Mouse (Mus musculus) heart, embryonic 11.5 days (tissue): ENCODE data around the gene Tomm40l. TPM values are rescaled to one million over a fixed set of nuclear protein-coding genes. Genes with fewer than 3 reads are reported as not detected.

Experiments
- ATAC-seq: fragments of 200-750 bp; cut with Nextera tagmentation; replicated peaks from 2 replicates; pipeline ENCODE4 v1.8.0; 2017; ENCODE audit warnings: moderate library complexity; ENCODE audit not compliant: insufficient number of reproducible peaks, low FRiP score, low TSS enrichment
- H3K27ac ChIP-seq: fragments of 300-500 bp; sonication (generic); 2 replicates; pipeline ENCODE4 v1.5.1; 2014; ENCODE audit warnings: mild to moderate bottlenecking, low read depth, low read length
- H3K27me3 ChIP-seq: fragments of 300-500 bp; sonication (generic); 2 replicates; pipeline ENCODE4 v1.6.1; 2014; ENCODE audit warnings: mild to moderate bottlenecking, low read length, mixed read lengths; ENCODE audit not compliant: control insufficient read depth, insufficient read depth
- H3K36me3 ChIP-seq: fragments of 300-500 bp; sonication (generic); 2 replicates; pipeline ENCODE4 v1.6.1; 2014; ENCODE audit warnings: mild to moderate bottlenecking, low read length, moderate library complexity, mixed read lengths; ENCODE audit not compliant: control insufficient read depth, insufficient read depth
- H3K4me1 ChIP-seq: fragments of 300-500 bp; sonication (generic); 2 replicates; pipeline ENCODE4 v1.6.1; 2014; ENCODE audit warnings: low read length; ENCODE audit not compliant: control insufficient read depth, insufficient read depth
- H3K4me2 ChIP-seq: fragments of 300-500 bp; sonication (generic); 2 replicates; pipeline ENCODE4 v1.6.1; 2014; ENCODE audit warnings: mild to moderate bottlenecking, moderate library complexity
- H3K4me3 ChIP-seq: fragments of 300-500 bp; sonication (generic); 2 replicates; pipeline ENCODE4 v1.5.1; 2014; ENCODE audit warnings: low read depth, low read length
- H3K9ac ChIP-seq: fragments of 300-500 bp; sonication (generic); 2 replicates; pipeline ENCODE4 v1.6.1; 2014; ENCODE audit warnings: mild to moderate bottlenecking, low read depth, low read length, moderate library complexity
- H3K9me3 ChIP-seq: fragments of 300-500 bp; sonication (generic); replicated peaks from 2 replicates; pipeline ENCODE4 v1.6.1; 2016; ENCODE audit warnings: low read length; ENCODE audit not compliant: control insufficient read depth
- WGBS: fragments of 180-500 bp; shearing (Covaris S2); extraction: QIAGEN DNeasy Blood & Tissue Kit; methylation state at CpG from one replicate; pipeline ENCODE4 v1.1.7; 2014; ENCODE audit not compliant: insufficient replicate concordance; 5-methylcytosine and 5-hydroxymethylcytosine counted together
- polyA plus RNA-seq: library from polyadenylated mRNA; unstranded; fragments of >200 nt; fragmentation: Nextera tagmentation; extraction: Ambion mirVana; gene quantifications from 2 replicates; pipeline ENCODE4 v1.2.1, GENCODE M21; 2014

Gene Tomm40l
- polyA plus RNA-seq, 1 experiment from 2014 or later: 44.1 TPM

DNA sequence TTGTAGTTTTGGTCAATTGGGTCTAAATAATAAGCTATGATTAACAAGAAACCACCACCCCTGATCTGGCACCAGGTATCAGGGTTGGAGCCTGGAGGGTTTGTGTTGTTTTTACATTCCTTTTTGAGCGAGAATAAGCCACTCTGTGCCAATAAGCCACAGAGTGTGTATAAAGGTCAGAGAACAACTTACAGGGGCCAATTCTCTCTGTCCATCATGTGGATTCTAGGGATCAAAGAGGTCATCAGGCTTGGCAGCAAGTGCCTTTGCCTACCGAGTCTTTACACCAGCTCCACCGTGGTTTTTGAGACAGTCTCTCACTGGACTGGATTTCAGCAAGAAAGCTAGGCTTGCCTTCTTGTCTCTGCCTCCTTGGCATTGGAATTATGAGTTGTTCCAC is 9.5 kb downstream of the Tomm40l start:
- no peak overlapping the region for H3K4me2 ChIP-seq
- 60% methylated on average over 3 of the region's 3 CpGs for WGBS

DNA sequence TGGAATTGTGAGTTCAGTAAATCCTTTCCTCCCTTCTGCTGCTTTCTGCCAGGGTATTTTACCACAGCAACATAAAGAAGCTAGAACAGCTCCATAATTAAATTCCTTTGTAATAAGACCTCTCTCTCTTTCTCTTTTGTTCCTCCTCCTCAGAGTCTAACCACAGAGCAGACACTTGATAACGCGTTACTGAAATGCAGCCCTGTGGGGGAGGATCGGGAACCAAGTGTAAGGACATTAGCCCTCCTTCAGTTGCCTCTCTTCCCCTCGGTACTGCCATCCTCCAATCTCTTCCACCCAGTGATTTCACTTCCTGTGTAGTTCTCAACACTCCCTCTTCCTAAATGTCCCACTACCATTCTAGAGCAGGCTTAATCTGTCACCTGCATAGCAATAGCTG is 12.9 kb downstream of the Tomm40l start:
- peaks cover 5% of the 10 kb centered on the region; the same call in 1 of the 2 replicates for H3K4me1 ChIP-seq
- no peaks in the 10 kb centered on the region for H3K27me3 ChIP-seq
- H3K27ac ChIP-seq: no peak overlapping the region
- WGBS: 11% methylated on average over 4 of the region's 4 CpGs
- no peaks in the 10 kb centered on the region for H3K36me3 ChIP-seq
- no peak for ATAC-seq
- H3K4me2 ChIP-seq: no peak overlapping the region
- no peaks in the 10 kb centered on the region for H3K9me3 ChIP-seq
- H3K4me3 ChIP-seq: no peak overlapping the region
- no peak overlapping the region for H3K9ac ChIP-seq

More for the DNA sequence above, 9.5 kb downstream of the Tomm40l start:
- no peaks in the 10 kb centered on the region for H3K9me3 ChIP-seq
- no peaks in the 10 kb centered on the region for H3K27me3 ChIP-seq
- no peaks in the 10 kb centered on the region for H3K36me3 ChIP-seq
- ATAC-seq: no peak
- H3K27ac ChIP-seq: no peak overlapping the region
- no peak overlapping the region for H3K9ac ChIP-seq
- H3K4me3 ChIP-seq: no peak overlapping the region
- H3K4me1 ChIP-seq: peaks cover 5% of the 10 kb centered on the region; the same call in 1 of the 2 replicates

DNA sequence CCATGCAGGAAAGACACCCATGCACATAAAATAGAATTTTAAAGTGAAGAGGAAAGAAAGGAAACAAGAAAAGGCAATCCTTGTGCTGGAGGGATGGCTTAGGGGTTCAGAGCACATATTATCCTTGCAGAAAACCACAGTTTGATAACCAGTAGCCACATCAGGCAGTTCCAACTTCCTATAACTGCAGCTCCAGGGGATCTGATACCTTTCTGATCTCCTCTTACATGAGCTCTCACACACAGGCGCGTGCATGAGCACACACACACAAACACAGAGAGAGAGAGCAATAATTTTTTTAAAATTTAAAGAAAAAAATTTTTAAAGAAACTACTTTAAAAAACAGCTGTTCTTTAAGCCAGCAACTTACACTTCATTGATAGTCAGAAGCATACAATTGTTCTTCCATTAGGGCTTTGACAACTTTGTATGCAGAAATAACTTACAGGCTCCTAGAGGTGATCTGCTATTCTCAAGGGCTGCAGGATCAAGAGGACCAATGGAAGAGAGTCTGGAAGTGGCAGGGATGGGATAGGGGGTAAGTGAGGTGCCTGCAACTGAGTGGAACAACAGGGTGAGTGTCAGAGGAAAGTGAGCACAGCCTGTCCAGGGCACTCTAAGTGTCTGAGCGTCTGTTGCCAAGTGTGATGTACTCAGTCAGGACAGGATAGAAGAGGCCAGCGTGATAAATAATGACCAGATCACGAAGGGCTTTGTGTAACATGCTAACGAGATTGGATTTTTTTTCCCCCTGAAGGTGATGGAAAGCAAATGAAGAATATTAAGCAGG is 16.4 kb downstream of the Tomm40l start:
- no peaks in the 10 kb centered on the region for H3K9me3 ChIP-seq
- no peak overlapping the region for H3K9ac ChIP-seq
- no peaks in the 10 kb centered on the region for H3K27me3 ChIP-seq
- H3K4me1 ChIP-seq: peaks cover 5% of the 10 kb centered on the region; the same call in 1 of the 2 replicates
- H3K4me3 ChIP-seq: no peak overlapping the region
- no peak overlapping the region for H3K4me2 ChIP-seq
- 66% methylated on average over 6 of the region's 6 CpGs for WGBS
- ATAC-seq: no peak
- no peak overlapping the region for H3K27ac ChIP-seq
- H3K36me3 ChIP-seq: no peaks in the 10 kb centered on the region

DNA sequence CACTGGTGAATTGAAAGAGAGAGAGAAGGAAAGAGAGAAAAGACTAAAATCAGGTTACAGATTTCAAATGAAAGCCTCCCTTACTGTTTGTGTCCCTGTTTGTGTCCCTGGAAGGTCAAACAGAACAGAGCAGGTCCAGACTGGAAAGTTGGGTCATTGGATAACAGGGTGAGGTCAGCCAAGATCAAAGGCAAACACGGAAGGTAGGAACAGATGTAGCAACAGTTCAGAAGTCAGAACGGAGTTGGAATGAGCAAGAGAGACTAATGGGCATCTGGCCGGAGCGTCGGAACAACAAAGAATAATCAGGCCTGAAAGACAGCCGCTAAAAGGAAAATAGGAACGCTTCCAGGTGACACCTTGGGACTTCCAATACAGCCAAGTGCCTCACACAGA is 18.1 kb downstream of the Tomm40l start:
- H3K4me3 ChIP-seq: no peak overlapping the region
- no peaks in the 10 kb centered on the region for H3K27me3 ChIP-seq
- no peaks in the 10 kb centered on the region for H3K9me3 ChIP-seq
- ATAC-seq: no peak
- H3K27ac ChIP-seq: no peak overlapping the region
- no peak overlapping the region for H3K9ac ChIP-seq
- no peak overlapping the region for H3K4me2 ChIP-seq
- no peaks in the 10 kb centered on the region for H3K36me3 ChIP-seq
- peaks cover under 1% of the 10 kb centered on the region; the same call in 1 of the 2 replicates for H3K4me1 ChIP-seq
- WGBS: 50% methylated on average over 7 of the region's 7 CpGs

DNA sequence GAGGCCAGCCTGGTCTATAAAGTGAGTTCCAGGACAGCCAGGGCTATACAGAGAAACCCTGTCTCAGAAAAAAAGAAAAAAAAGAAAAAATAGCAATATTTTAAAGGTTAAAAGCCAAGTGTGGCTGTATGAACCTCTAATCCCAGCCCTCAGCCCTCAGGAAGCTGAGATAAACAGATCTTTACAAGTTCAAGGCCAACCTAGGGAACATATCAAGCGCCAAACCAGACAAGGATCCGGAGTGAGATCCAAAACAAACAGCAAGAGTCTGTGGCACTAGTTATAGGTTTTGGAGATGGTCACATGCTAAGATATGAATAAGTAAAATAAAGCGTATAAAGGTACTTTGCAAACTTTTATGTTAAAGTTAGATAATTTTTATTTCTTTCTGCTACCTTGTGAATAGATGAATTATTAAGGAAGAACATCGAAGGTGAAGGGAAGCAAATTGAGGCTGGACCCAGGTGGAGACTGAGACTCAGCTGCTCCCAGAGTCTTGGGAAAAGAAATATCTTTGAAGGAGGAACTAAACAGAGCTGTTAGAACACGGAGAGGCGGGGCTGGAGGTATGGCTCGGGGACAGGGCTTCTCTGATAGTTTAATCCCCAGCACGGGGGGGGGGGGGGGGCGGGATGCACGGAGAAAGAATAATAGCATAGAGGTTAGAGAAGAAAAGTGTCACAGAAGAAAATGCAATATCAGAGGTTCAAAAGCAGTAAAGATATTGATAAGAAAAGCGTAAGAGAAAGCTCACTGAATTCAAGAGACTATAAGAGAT is 18.7 kb downstream of the Tomm40l start:
- no peak overlapping the region for H3K4me3 ChIP-seq
- WGBS: 52% methylated on average over 10 of the region's 11 CpGs
- no peak for ATAC-seq

DNA sequence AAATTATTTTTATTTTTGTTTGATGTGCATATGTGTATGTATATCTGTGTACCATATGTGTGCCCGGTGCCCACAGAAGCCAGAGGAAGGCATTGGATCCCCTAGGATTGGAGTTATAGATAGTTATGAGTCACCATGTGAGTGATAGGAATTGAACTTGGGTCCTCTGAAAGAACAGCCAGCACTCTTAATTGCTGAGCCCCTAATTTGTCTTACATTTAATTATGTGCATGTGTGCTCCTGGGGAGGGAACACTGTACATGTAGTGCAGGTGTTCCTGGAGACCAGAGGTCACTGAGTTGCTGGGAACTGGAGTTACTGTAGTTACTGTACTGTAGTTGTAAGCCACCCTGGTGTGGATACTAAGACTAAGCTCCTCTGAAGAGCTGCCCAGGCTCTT is 21.5 kb downstream of the Tomm40l start:
- H3K4me1 ChIP-seq: peaks cover 2% of the 10 kb centered on the region; the same call in 1 of the 2 replicates
- no peak overlapping the region for H3K27ac ChIP-seq
- ATAC-seq: no peak
- H3K4me2 ChIP-seq: no peak overlapping the region
- no peaks in the 10 kb centered on the region for H3K36me3 ChIP-seq
- H3K27me3 ChIP-seq: peaks cover 5% of the 10 kb centered on the region; the same call in 1 of the 2 replicates
- WGBS: 95% methylated on average over 1 of the region's 1 CpGs
- no peak overlapping the region for H3K9ac ChIP-seq
- no peak overlapping the region for H3K4me3 ChIP-seq
- no peaks in the 10 kb centered on the region for H3K9me3 ChIP-seq

More for the DNA sequence above, 18.7 kb downstream of the Tomm40l start:
- no peak overlapping the region for H3K4me2 ChIP-seq
- H3K4me1 ChIP-seq: no peaks in the 10 kb centered on the region
- no peaks in the 10 kb centered on the region for H3K27me3 ChIP-seq
- H3K36me3 ChIP-seq: no peaks in the 10 kb centered on the region
- H3K27ac ChIP-seq: no peak overlapping the region
- H3K9me3 ChIP-seq: no peaks in the 10 kb centered on the region
- H3K9ac ChIP-seq: no peak overlapping the region

DNA sequence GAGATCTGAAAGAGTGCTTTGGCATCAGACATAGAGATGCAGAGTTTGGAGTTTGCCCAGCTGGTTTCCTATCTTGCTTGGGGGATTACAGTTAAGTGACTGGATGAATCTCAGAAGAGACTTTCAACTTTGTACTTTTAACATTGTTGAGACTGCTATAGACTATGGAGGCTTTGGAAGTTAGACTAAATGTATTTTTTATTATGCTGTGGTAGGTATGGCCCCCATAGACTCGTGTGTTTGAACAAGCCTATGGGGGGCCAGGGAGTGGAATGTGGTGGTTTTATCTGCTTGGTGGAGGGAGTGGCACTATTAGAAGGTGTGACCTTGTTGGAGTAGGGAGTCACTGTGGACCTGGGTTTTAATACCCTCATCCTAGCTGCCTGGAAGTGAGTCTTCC is 22.8 kb downstream of the Tomm40l start:
- Histone ChIP-seq H3K4me1 (peaks cover 13% of the 10 kb centered on the region), H3K27ac (no peak overlapping the region), H3K9ac (no peak overlapping the region), H3K9me3 (no peaks in the 10 kb centered on the region), H3K4me3 (no peak overlapping the region), H3K27me3 (peaks cover 17% of the 10 kb centered on the region; the same call in 1 of the 2 replicates), H3K36me3 (no peaks in the 10 kb centered on the region), H3K4me2 (no peak overlapping the region)
- ATAC-seq: no peak
- WGBS: 46% methylated on average over 1 of the region's 1 CpGs

DNA sequence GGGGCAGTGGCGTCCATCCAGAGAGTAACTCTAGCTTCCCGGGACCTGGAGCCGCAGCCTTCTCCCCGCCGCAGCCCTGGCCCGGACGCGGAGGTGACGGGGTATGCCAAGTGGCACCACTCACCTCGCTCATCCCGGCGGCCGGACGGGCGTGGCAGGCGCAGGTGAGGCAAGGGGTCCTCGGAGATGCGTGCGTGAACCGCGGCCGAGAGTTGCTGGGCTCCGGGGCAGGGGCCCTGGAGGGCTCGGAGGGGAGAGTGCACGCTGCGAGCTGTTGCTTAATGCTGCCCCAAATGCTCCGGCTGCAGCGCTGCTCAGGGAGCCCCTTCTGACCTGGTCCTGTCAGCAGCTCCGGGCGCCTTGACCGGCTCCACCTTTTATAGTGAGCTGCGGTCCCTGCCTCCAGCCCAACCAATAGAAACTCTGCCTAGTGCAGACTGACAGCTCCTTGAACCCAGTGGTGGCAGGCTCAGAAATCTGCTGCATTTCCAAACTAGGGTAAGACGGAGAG is 26.4 kb downstream of the Tomm40l start, which contains the start of gene Pcp4l1:
Gene Pcp4l1, minus strand, starts transcription at position 382 of the 511 bp plus-strand sequence.
- Histone ChIP-seq H3K9me3 (no peaks in the 10 kb centered on the region), H3K27ac (no peak within 1 kb of the TSS), H3K27me3 (peaks cover 31% of the 10 kb centered on the region; the same call in 1 of the 2 replicates), H3K4me2 (peak within 1 kb of the TSS; percentile 96), H3K4me3 (peak within 1 kb of the TSS; percentile 70), H3K9ac (peak within 1 kb of the TSS; percentile 70), H3K4me1 (peaks cover 29% of the 10 kb centered on the region), H3K36me3 (no peaks in the 10 kb centered on the region)
- 1% methylated on average over 33 of the region's 33 CpGs for WGBS
- ATAC-seq: peak; percentile 85
